Mouse (Mus musculus): ENCODE data around the gene Grip2. TPM values are rescaled to one million over a fixed set of nuclear protein-coding genes. Genes with fewer than 3 reads are reported as not detected.

Grip2 gene
- total RNA-seq, 2 experiments from 2014 or later = 14.1 to 14.9 TPM

DNA sequence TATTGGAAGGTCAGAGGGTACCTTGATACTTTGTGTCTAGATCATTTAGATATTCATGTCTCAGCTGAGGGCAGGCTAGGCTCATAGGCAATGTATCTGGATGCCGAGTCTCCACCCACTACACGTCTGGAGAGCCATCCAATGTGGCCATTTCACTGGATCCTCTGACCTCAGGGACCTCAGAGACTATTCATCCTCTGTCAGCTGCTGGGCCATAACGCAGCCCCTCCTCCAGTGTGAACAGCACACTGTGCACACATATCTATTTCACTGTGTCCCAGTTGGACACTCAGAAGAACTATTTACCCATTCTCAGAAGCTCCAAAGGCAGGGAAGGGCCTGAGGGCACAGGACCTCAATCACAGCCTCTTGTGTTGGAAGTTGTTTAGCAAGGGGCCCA is 84.6 kb downstream of the Grip2 start:
- intact Hi-C loops (cut with DNase I) = no loop called here
- no peak for DNase-seq (ENCODE audit: low spot score in 2 of 2)

DNA sequence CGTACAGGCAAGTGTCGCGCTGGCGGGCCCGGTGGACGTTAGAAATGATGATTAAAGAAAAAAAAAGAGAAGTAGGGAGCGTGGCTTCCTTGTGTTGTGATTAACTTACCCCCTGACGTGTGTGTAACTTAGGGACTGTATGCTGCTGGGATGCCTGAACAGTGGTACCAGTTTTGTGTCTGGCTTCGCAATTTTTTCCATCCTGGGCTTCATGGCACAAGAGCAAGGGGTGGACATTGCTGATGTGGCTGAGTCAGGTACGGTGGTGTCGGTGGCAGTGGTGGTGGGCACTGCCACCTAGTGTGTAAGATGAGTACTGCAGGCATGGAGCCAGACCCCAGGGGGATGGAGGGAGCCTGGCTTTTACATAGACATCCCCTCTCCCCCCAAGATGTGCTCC is 86.0 kb downstream of the Grip2 start:
- intact Hi-C loops (cut with DNase I) = loop anchor here (1.0 kb wide), 2 partner anchors 165 to 214 kb away; no protein-coding TSS in a partner anchor
- DNase-seq (ENCODE audit: low spot score in 2 of 2) = peak; percentile 60 to 66

DNA sequence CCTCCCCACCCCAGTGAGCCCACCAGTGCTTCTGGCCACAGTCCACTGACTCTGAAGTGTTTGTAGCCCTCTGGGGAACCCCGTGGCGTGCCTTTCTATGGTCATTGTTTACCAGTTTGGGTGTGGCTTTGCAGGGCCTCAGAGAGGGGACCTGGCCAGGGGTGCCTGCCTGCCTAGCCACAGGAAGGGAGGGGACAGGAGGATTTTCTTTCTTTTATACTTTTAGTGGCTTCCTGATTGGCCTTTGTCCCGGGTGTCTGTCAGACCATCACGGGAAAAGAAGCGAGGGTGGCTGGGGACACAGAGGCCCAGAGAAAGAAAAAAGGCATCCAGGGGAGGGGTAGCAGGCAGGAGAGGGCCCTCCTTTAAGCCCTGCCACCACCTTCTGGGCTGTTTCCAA is 89.0 kb downstream of the Grip2 start:
- DNase-seq (ENCODE audit: low spot score in 2 of 2) = no peak
- intact Hi-C loops (cut with DNase I) = loop anchor here (10.0 kb wide), 1 partner anchor 53 kb away; the partner anchor contains the start of gene Slc6a6

DNA sequence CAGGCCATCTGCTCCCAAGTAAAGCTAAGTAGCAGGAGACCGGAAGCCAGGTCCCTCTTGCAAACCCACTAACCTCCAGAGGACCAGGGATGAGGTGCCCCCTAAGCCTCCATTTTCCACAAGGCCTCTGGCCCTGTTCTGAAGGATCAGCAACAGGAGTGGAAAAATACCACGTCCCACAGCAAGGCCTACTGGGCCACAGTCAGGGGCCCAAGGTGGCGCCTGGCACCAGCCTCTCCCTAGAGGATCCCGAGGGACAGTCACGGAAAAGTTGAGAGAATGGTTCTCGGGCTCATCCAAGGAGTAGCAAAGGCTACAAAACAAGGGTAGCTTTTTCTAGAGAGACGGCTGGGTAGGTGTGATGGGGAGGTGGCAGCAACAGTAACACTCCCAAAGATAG is 89.6 kb downstream of the Grip2 start:
- intact Hi-C loops (cut with DNase I) = loop anchor here (10.0 kb wide), 1 partner anchor 53 kb away; the partner anchor contains the start of gene Slc6a6

GRCm38 (mm10) chr6:91736471-91736870 is 90.6 kb downstream of the Grip2 start:
- intact Hi-C loops (cut with DNase I) = loop anchor here (10.0 kb wide), 1 partner anchor 52 kb away; the partner anchor contains the start of gene Slc6a6
- no peak for DNase-seq (ENCODE audit: low spot score in 2 of 2)

More for the DNA sequence above, 89.6 kb downstream of the Grip2 start:
- DNase-seq (ENCODE audit: low spot score in 2 of 2) = no peak

GRCm38 (mm10) chr6:91732138-91732537 is 94.9 kb downstream of the Grip2 start:
- DNase-seq (ENCODE audit: low spot score in 2 of 2) = peak; percentile 53 to 55
- intact Hi-C loops (cut with DNase I) = loop anchor here (10.0 kb wide), 1 partner anchor 47 kb away; the partner anchor contains the start of gene Slc6a6

DNA sequence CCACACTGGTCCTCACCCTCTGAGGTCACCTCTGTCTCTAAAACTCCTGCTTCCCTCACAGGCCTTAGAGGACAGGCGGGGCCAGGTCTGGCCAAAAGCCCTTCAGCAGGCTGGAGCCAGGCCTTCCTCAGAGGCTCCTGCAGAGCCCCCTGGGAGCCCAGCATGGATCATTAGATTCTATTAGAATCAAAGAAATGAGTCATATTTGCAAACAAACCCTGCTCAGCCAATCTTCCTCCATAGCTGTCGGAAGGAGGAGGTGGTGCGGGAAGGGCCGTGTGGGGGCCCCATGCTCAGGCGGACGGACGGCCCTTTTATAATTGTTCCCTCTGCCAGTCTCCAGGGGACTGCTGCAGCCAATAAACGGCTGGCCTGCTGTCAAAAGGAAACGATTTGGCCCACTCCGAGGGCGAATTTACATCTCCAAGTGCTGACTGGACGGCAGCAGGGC is 97.3 kb downstream of the Grip2 start:
- peak; percentile 65 to 66 for DNase-seq (ENCODE audit: low spot score in 2 of 2)
- intact Hi-C loops (cut with DNase I) = loop anchor here (10.0 kb wide), 1 partner anchor 45 kb away; the partner anchor contains the start of gene Slc6a6

GRCm38 (mm10) chr6:91728939-91729619 is 98.0 kb downstream of the Grip2 start:
- DNase-seq (ENCODE audit: low spot score in 2 of 2) = no peak
- intact Hi-C loops (cut with DNase I) = no loop called here

DNA sequence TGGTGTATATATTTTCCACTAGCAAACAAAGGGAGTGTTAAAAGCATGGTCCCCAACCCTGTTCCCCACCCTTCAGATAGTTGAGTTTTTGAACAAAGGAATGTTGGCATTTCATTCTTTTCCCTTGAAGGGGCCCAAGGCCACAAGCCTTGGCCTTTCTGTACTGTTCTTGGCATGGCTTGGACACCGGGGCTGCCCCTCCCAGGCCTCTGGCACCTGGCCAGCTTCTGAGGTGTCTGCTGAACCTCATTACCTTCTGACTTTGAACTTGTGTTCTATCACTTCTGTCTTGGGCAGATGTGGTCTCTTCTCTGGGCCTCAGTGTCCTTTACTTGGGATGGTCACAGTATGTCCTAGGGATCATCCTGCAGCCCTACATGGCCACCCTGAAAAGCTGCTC is 99.7 kb downstream of the Grip2 start:
- intact Hi-C loops (cut with DNase I) = no loop called here
- DNase-seq (ENCODE audit: low spot score in 2 of 2) = no peak

DNA sequence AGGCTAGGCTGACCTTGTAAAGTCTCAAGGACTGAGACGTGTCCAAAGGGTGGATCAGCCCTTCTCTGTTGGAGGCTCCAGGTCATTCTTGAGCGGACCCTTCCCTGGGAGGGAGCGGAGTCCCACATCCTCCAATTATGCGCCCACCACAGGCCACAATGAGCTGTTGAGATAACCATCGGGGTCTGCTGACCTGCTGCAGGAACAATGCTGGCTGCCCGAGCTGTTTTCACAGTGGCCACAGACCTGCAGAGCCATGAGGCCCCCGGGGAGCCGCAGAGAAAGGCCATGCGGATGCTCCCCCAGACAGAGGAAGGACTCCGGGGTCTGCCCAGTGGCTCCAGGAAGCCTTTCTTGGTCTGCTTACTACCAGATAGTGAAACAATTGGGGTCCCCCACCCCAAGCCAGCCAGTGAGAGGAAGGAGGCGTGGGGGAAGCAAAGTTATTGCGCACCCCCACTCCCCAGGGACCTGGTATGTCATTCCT is 105.8 kb downstream of the Grip2 start:
- no peak for DNase-seq (ENCODE audit: low spot score in 2 of 2)
- intact Hi-C loops (cut with DNase I) = no loop called here

DNA sequence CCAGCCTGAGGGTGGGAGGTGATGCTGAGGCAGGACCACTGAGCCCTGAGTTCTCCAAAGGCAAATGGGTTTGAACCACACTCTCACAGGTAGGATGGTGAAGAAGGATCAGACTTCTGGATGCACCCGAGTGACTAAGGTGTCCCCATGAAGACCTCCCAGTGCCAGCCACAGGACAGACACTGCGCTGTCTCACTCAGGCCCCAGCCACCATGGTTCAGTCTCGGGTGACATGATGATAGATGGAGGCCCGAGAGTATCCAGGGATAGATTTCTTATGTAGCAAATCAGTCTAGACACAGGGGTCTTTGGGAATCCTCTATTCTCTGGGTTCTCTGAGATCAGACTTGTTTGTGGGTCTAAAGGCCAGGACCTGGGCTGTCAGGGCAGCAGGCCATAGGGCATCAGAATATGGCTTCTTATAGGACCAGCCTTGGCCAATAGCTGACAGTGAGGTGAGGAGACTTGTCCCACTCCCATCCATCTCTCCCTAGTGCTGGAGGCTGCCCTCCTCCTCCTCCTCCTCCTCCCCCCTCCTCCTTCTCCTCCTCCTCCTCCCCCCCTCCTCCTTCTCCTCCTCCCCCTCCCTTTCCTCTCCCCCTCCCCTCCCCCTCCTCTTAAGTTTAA is 106.3 kb downstream of the Grip2 start:
- DNase-seq (ENCODE audit: low spot score in 2 of 2) = no peak
- intact Hi-C loops (cut with DNase I) = no loop called here

GRCm38 (mm10) chr6:91719865-91720533 is 107.1 kb downstream of the Grip2 start:
- DNase-seq (ENCODE audit: low spot score in 2 of 2) = peak; percentile 73 to 85
- intact Hi-C loops (cut with DNase I) = no loop called here

DNA sequence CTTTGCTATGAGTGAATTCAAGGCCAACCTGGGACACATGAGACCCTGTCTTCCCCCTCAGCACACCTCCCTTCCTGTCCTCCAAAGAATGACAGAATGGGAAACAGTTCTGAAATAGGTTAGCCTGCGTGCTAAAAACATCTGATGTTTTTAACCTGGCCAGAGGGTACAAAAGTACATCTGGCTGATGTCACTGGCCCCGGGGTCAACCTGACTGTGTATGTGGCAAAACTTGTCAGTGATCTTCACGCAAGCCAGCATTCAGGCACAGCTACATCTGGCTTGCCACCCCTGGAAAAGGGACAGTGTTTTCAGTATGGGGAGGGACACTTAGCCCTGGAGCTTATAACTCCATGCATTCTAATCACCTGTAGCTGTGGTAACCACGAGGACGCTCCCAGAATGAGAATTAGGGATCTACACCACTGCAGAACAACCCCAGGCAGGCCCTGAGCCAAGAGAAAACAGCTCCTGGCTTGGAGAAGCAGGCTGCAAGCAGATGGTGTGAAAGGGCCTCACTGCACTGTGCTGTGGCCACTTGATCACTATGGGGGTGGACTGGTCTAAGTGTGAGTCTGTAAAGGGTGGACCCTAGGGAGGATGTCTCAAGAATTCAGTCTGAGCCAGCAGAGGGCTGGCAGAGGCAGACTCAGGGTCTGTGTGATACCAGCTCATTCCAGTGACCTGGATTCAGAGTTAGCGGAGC is 107.9 kb downstream of the Grip2 start:
- peak; percentile 71 to 88 for DNase-seq (ENCODE audit: low spot score in 2 of 2)
- intact Hi-C loops (cut with DNase I) = no loop called here

DNA sequence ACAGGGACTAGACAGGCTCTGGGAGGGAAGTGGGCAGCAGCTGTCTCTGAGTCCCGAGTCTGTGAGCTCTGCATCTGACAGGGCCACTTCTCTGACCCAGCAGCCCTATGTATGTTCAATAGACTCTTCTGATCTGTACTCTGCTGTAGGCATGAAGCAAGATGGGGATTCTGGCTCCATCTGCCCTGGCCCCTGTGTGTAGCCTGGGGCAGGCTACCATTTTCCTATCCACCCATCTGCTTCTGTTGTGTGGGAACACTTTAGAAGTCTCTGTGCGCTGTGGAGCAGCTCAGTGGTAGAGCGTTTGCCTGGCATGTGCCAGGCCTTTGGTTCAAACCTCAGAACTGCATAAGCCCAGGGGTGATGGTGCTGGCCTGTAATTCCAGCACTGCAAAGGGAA is 108.4 kb downstream of the Grip2 start:
- intact Hi-C loops (cut with DNase I) = no loop called here

DNA sequence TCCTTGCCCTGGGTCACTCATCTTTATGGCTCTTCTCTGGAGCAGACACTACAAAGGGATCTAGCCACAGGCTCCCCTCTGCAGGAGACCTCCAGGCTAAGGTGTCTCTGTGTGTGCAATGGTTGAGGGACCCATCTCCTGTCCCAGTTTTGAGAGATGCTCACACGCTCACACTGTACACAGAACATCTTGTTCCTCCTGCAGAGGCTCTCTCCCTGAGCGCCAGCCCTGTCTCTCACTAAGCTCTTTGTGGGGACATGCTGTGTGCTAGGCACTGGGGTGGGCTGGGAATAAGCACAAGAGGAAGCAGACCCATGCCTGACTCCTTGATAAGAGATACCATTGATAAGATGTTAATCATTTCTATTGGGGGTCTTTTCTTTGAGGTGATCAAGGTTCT is 109.0 kb downstream of the Grip2 start:
- intact Hi-C loops (cut with DNase I) = no loop called here
- DNase-seq (ENCODE audit: low spot score in 2 of 2) = peak in 1 of 2 experiments; percentile 50

More for the DNA sequence above, 108.4 kb downstream of the Grip2 start:
- DNase-seq (ENCODE audit: low spot score in 2 of 2) = no peak

DNA sequence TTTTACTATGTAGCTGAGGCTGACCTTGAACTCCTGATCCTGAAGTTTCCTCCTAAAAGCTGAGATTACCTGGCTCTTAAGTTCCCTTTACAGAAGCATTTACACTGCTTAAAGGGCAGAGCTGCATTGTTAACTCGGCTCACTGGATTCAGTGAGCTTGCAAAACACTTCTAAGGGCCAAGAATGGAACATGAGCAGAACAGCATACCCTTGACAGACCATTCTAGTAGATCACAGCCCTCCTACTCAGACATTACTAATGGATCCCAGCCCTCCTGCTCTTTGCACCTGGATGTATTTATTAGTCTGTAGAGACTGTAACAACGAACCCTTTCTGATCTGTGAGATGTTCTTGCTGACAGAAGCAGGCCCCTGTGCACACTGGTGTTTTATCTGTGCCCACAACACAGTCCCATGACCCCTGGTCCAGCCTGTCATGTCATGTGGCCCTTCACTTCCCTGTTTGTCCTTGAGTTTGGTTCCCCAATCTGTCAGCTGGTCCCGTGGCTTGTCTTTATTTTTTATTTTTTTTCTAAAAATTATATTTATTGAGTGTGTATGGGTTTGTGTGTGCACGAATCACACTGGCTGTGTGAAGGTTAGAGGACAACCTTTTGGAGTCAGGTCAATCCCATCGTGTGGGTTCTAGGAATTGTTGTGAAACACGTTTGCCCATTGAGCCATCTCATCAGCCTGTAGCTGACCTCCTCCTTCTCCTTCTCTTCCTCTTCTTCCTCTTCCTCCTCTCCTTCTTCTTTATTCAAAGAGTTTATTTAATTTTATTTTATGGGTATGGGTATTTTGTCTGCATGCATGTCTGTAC is 110.9 kb downstream of the Grip2 start:
- no peak for DNase-seq (ENCODE audit: low spot score in 2 of 2)
- intact Hi-C loops (cut with DNase I) = no loop called here

GRCm38 (mm10) chr6:91715023-91715422 is 112.0 kb downstream of the Grip2 start:
- DNase-seq (ENCODE audit: low spot score in 2 of 2) = no peak
- intact Hi-C loops (cut with DNase I) = no loop called here

GRCm38 (mm10) chr6:91713370-91713896 is 113.6 kb downstream of the Grip2 start:
- DNase-seq (ENCODE audit: low spot score in 2 of 2) = no peak
- intact Hi-C loops (cut with DNase I) = no loop called here
